8 mouse cellular contexts compared by ENCODE assay signal in the genomic region with DNA sequence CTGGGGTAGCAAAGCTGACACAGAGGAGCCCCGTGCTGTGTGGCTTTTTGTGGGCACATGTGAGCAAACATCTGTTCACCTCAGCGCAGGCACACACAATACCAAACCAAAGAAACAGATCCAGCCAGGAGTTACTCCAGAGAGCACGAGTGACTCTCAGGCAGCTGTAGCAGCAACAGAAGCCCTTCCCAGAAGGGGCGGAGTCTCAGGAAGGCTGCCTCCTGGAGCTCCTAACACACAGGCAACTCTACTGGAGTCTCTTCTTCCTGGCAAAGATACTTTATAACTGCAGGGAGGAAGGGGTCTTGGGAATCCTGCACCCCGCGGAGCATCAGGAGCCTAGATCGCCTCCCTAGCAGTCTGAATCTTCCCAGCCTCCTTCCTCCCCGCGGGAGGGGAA. TPM values are rescaled to one million over a fixed set of nuclear protein-coding genes. Genes with fewer than 3 reads are reported as not detected.
DNase-seq lines count a peak whose midpoint lies in the region; ATAC-seq lines count a peak whose summit lies in the region.

No protein-coding gene starts in this region.

- peak overlapping the region; percentile 68 for H3K9ac ChIP-seq in embryonic facial prominence, embryonic 13.5 days
- peak overlapping the region; percentile 52 for H3K9ac ChIP-seq in liver, embryonic 16.5 days (ENCODE audit: low read depth, low read length)
- no peak overlapping the region for H3K9ac ChIP-seq in neural tube, embryonic 11.5 days (ENCODE audit: low read length)

- H3K27me3 ChIP-seq in embryonic facial prominence, embryonic 13.5 days, result no peaks in the 10 kb centered on the region
- H3K27me3 ChIP-seq in liver, embryonic 16.5 days (ENCODE audit: control insufficient read depth, insufficient read depth, low read depth, low read length), result no peaks in the 10 kb centered on the region
- no peaks in the 10 kb centered on the region for H3K27me3 ChIP-seq in neural tube, embryonic 11.5 days (ENCODE audit: control insufficient read depth, insufficient read depth, low read length)

- no peaks in the 10 kb centered on the region for H3K9me3 ChIP-seq in embryonic facial prominence, embryonic 13.5 days
- H3K9me3 ChIP-seq in liver, embryonic 16.5 days (replicated peaks; ENCODE audit: control insufficient read depth, low read length), result no peaks in the 10 kb centered on the region
- H3K9me3 ChIP-seq in neural tube, embryonic 11.5 days (ENCODE audit: control insufficient read depth, low read length), result no peaks in the 10 kb centered on the region

- peak; percentile 21 to 29 for DNase-seq in cerebellum, adult 18-20 months
- no peak for DNase-seq in cerebellum, adult 9-10 months
- DNase-seq in heart, adult 8-10 months (ENCODE audit: low spot score), result peak; percentile 61
- DNase-seq in kidney, adult 11 months, result peak; percentile 75
- DNase-seq in neural tube, embryonic 11.5 days (ENCODE audit: low spot score), result peak; percentile 65
- DNase-seq in yolk sac, embryonic 10.5 days (ENCODE audit: low spot score), result peak; percentile 54

- ATAC-seq in embryonic facial prominence, embryonic 13.5 days (ENCODE audit: insufficient number of reproducible peaks, insufficient read depth, low FRiP score, low TSS enrichment, low read depth), result no peak; the same call in 1 of the 2 replicates
- ATAC-seq in liver, embryonic 16.5 days (ENCODE audit: low read depth), result peak; percentile 54
- no peak for ATAC-seq in neural tube, embryonic 11.5 days (ENCODE audit: insufficient read depth, low FRiP score, low TSS enrichment)

- WGBS in embryonic facial prominence, embryonic 13.5 days, result under 1% methylated on average over 9 of the region's 9 CpGs
- 3% methylated on average over 9 of the region's 9 CpGs for WGBS in liver, embryonic 16.5 days (ENCODE audit: insufficient replicate concordance)
- 2% methylated on average over 9 of the region's 9 CpGs for WGBS in neural tube, embryonic 11.5 days

- H3K4me1 ChIP-seq in embryonic facial prominence, embryonic 13.5 days, result peaks cover 16% of the 10 kb centered on the region
- peaks cover 34% of the 10 kb centered on the region for H3K4me1 ChIP-seq in liver, embryonic 16.5 days (ENCODE audit: control insufficient read depth, low read depth, low read length)
- peaks cover 6% of the 10 kb centered on the region for H3K4me1 ChIP-seq in neural tube, embryonic 11.5 days (ENCODE audit: control insufficient read depth, insufficient read depth, low read length)

- peak overlapping the region; percentile 65 for H3K27ac ChIP-seq in embryonic facial prominence, embryonic 13.5 days
- H3K27ac ChIP-seq in liver, embryonic 16.5 days (ENCODE audit: low read length), result no peak overlapping the region
- H3K27ac ChIP-seq in neural tube, embryonic 11.5 days (ENCODE audit: low read depth, low read length), result no peak overlapping the region

- peak overlapping the region; percentile 68 for H3K4me2 ChIP-seq in embryonic facial prominence, embryonic 13.5 days
- H3K4me2 ChIP-seq in liver, embryonic 16.5 days (ENCODE audit: low read depth, low read length), result peak overlapping the region; percentile 74
- peak overlapping the region; percentile 36 for H3K4me2 ChIP-seq in neural tube, embryonic 11.5 days (ENCODE audit: low read depth)

- no peaks in the 10 kb centered on the region for H3K36me3 ChIP-seq in embryonic facial prominence, embryonic 13.5 days
- H3K36me3 ChIP-seq in liver, embryonic 16.5 days (ENCODE audit: control insufficient read depth, insufficient read depth), result no peaks in the 10 kb centered on the region
- no peaks in the 10 kb centered on the region for H3K36me3 ChIP-seq in neural tube, embryonic 11.5 days (ENCODE audit: control insufficient read depth, insufficient read depth, low read length)

- peak overlapping the region; percentile 39 for H3K4me3 ChIP-seq in embryonic facial prominence, embryonic 13.5 days
- peak overlapping the region; percentile 55 for H3K4me3 ChIP-seq in liver, embryonic 16.5 days (ENCODE audit: low read depth, low read length)
- H3K4me3 ChIP-seq in neural tube, embryonic 11.5 days (ENCODE audit: low read depth, low read length), result no peak overlapping the region

RNA-seq across cellular contexts. Expression of a gene that starts 7.2 kb away (rescaled TPM):
- polyA plus RNA-seq in embryonic facial prominence, embryonic 13.5 days (2015; fragmentation: Nextera tagmentation; extraction: Ambion mirVana), result 34.8 and 40.4 TPM in 2 replicates
- total RNA-seq in heart, adult 8-10 months (2022), result 10 to 100 TPM; 15.6 to 24.4 (median 17.1) TPM
- 111 and 112 TPM in 2 replicates for polyA plus RNA-seq in liver, embryonic 16.5 days (2015; fragmentation: Nextera tagmentation; extraction: Ambion mirVana)
- 5.4 and 7.3 TPM in 2 replicates for polyA plus RNA-seq in neural tube, embryonic 11.5 days (2014; fragmentation: Nextera tagmentation; extraction: Ambion mirVana)
